In the genomic region with DNA sequence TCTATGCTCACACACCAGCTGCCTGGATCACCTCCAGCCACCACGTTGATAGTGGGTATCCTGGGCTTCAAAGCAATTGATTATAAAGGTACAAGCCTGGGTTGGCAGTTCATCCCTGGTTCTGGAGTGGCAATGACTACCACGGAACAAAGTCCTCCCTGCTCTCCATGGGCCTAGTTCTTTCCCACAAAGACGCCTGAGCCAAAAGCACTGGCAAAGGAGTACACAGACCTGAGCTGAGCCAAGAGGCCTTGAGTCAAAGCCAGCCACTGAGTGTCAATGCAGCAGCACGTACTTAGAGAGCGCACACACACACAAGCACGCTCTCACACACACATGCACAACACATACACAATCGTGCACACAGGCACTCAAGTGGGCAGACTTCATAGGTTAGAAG, we compare ENCODE assay signal across 19 mouse cellular contexts. TPM values are rescaled to one million over a fixed set of nuclear protein-coding genes. Genes with fewer than 3 reads are reported as not detected.
DNase-seq lines count a peak whose midpoint lies in the region; ATAC-seq and TF ChIP-seq lines count a peak whose summit lies in the region.
"Had no signal": no experiment of that assay in that cellular context is flagged by ENCODE, and none has a peak within 500 bp of the region (broad histone marks: within the 10 kb centered on the region; RNA-seq: fewer than 3 reads in every experiment).

No protein-coding gene starts in this region.

- H3K27ac ChIP-seq in liver, adult 2 months (replicated peaks; ENCODE audit: insufficient read depth, low read depth, low read length) = no peak overlapping the region
- no peak overlapping the region for H3K27ac ChIP-seq in liver, embryonic 11.5 days (ENCODE audit: low read depth, low read length)
- no peak overlapping the region for H3K27ac ChIP-seq in stomach, postnatal 0 days (replicated peaks)
- H3K27ac ChIP-seq: hindbrain, embryonic 14.5 days; liver, embryonic 13.5 days; stomach, embryonic 15.5 days had no signal

- TF ChIP-seq EP300 in stomach, postnatal 0 days (optimal IDR thresholded peaks at IDR 0.05) = no peak

- H3K9ac ChIP-seq in liver, adult 2 months (ENCODE audit: low read depth, low read length) = no peak overlapping the region
- H3K9ac ChIP-seq in liver, embryonic 11.5 days (ENCODE audit: low read depth, low read length) = no peak overlapping the region
- no peak overlapping the region for H3K9ac ChIP-seq in stomach, postnatal 0 days (ENCODE audit: low read length)
- H3K9ac ChIP-seq: hindbrain, embryonic 14.5 days; liver, embryonic 13.5 days; lung, embryonic 14.5 days; stomach, embryonic 15.5 days had no signal

- H3K4me1 ChIP-seq in liver, adult 2 months (ENCODE audit: control insufficient read depth, insufficient read depth, low read length) = peaks cover 29% of the 10 kb centered on the region
- no peaks in the 10 kb centered on the region for H3K4me1 ChIP-seq in liver, embryonic 11.5 days (replicated peaks; ENCODE audit: control insufficient read depth, insufficient read depth, low read length)
- no peaks in the 10 kb centered on the region for H3K4me1 ChIP-seq in stomach, postnatal 0 days (replicated peaks; ENCODE audit: control insufficient read depth, insufficient read depth)
- H3K4me1 ChIP-seq: stomach, embryonic 15.5 days had no signal

- H3K9me3 ChIP-seq in liver, embryonic 11.5 days (ENCODE audit: control insufficient read depth, low read length) = no peaks in the 10 kb centered on the region
- H3K9me3 ChIP-seq in stomach, postnatal 0 days (ENCODE audit: control insufficient read depth, low read length) = no peaks in the 10 kb centered on the region
- H3K9me3 ChIP-seq: liver, embryonic 13.5 days; stomach, embryonic 15.5 days had no signal

- no peak overlapping the region for H3K4me2 ChIP-seq in liver, embryonic 11.5 days
- H3K4me2 ChIP-seq in stomach, postnatal 0 days (replicated peaks; ENCODE audit: low read depth) = no peak overlapping the region
- H3K4me2 ChIP-seq: hindbrain, embryonic 14.5 days; liver, embryonic 13.5 days; lung, embryonic 14.5 days; stomach, embryonic 15.5 days had no signal

- no peak for ATAC-seq in liver, embryonic 11.5 days (replicated peaks; ENCODE audit: low FRiP score)
- no peak for ATAC-seq in stomach, postnatal 0 days (ENCODE audit: low FRiP score, low TSS enrichment)

- TF ChIP-seq CTCF in liver, adult 2 months (IDR thresholded peaks at IDR 0.05; ENCODE audit: low read depth, low read length) = no peak
- TF ChIP-seq CTCF in stomach, postnatal 0 days (IDR thresholded peaks at IDR 0.05; ENCODE audit: low read depth) = no peak

- TF ChIP-seq POLR2A in liver, adult 2 months (IDR thresholded peaks at IDR 0.05; ENCODE audit: extremely low read depth, insufficient read depth, low read length) = no peak

- 17% methylated on average over 7 of the region's 7 CpGs for WGBS in liver, adult 2 months
- WGBS in liver, embryonic 11.5 days = 74% methylated on average over 7 of the region's 7 CpGs
- WGBS in stomach, postnatal 0 days = 79% methylated on average over 7 of the region's 7 CpGs

- no peaks in the 10 kb centered on the region for H3K79me2 ChIP-seq in liver, adult 2 months (ENCODE audit: control insufficient read depth, insufficient read depth, low read length)

- peak; percentile 72 to 79 for DNase-seq in cerebellum, postnatal 14 days
- no peak for DNase-seq in cerebellum, adult 11 months
- peak; percentile 21 to 39 for DNase-seq in heart, postnatal 36 days
- no peak for DNase-seq in heart, postnatal 25 days (ENCODE audit: low spot score)
- DNase-seq in liver, adult 2 months (ENCODE audit: extremely low read depth, low read depth, low spot score) = peak; percentile 100
- no peak for DNase-seq in liver, embryonic 11.5 days (ENCODE audit: low spot score)
- no peak for DNase-seq in stomach, postnatal 0 days (ENCODE audit: low spot score)
- DNase-seq: embryo, embryonic 11 days; gastrocnemius, postnatal 25 days; liver, embryonic 13.5 days; lung, embryonic 14.5 days; lung, postnatal 36 days had no signal

- no peaks in the 10 kb centered on the region for H3K36me3 ChIP-seq in liver, adult 2 months (ENCODE audit: control insufficient read depth, insufficient read depth, low read length)
- H3K36me3 ChIP-seq in liver, embryonic 11.5 days (ENCODE audit: control insufficient read depth, insufficient read depth, low read length) = no peaks in the 10 kb centered on the region
- no peaks in the 10 kb centered on the region for H3K36me3 ChIP-seq in stomach, postnatal 0 days (ENCODE audit: control insufficient read depth, insufficient read depth, low read length)
- H3K36me3 ChIP-seq: liver, embryonic 13.5 days; stomach, embryonic 15.5 days had no signal

- intact Hi-C loops in heart, postnatal 36 days (cut with DNase I) = no loop called here
- intact Hi-C loops in heart, postnatal 25 days (cut with DNase I) = no loop called here

- H3K27me3 ChIP-seq in liver, adult 2 months (ENCODE audit: control insufficient read depth, insufficient read depth, low read length) = no peaks in the 10 kb centered on the region
- no peaks in the 10 kb centered on the region for H3K27me3 ChIP-seq in liver, embryonic 11.5 days (replicated peaks; ENCODE audit: control insufficient read depth, insufficient read depth, low read length)
- H3K27me3 ChIP-seq in stomach, postnatal 0 days (ENCODE audit: control insufficient read depth, insufficient read depth, low read length) = no peaks in the 10 kb centered on the region
- H3K27me3 ChIP-seq: liver, embryonic 13.5 days; stomach, embryonic 15.5 days had no signal

- no peak overlapping the region for H3K4me3 ChIP-seq in liver, adult 2 months (ENCODE audit: insufficient read depth, low read depth, low read length)
- H3K4me3 ChIP-seq in liver, embryonic 11.5 days (ENCODE audit: low read depth, low read length) = no peak overlapping the region
- no peak overlapping the region for H3K4me3 ChIP-seq in stomach, postnatal 0 days (ENCODE audit: low read depth, low read length)
- H3K4me3 ChIP-seq: liver, embryonic 13.5 days; stomach, embryonic 15.5 days had no signal

RNA-seq across cellular contexts. Expression of gene Dio3, which starts 54.6 kb away (rescaled TPM):
- total RNA-seq in heart, postnatal 36 days (2021) = not detected
- total RNA-seq in heart, postnatal 25 days (2021) = not detected
- 0.09 and 0.40 TPM in 2 replicates for total RNA-seq in liver, adult 2 months (2014; rRNA removed)
- polyA plus RNA-seq in liver, adult 2 months (2012; rRNA removed) = 0.13 and 0.22 TPM in 2 replicates
- not detected in 2 replicates for polyA plus RNA-seq in liver, embryonic 11.5 days (2014; fragmentation: Nextera tagmentation; extraction: Ambion mirVana)
- 0.73 and 0.91 TPM in 2 replicates for polyA plus RNA-seq in stomach, postnatal 0 days (2015; fragmentation: Nextera tagmentation; extraction: Ambion mirVana)
- total RNA-seq: CH12.LX; MEL; neutrophil, adult 5-6 weeks had no signal
- polyA plus RNA-seq: heart, postnatal 0 days; thymus, postnatal 0 days had no signal

Comparison
In these comparisons a context has a peak if more than half of its experiments do, and no peak if none do; other contexts are left out.
1. DNase-seq: peak in cerebellum, postnatal 14 days (2 of 2), heart, postnatal 36 days (2 of 2) and liver, adult 2 months (single experiment); none in cerebellum, adult 11 months (single experiment), heart, postnatal 25 days (single experiment), liver, embryonic 11.5 days (single experiment) and stomach, postnatal 0 days (single experiment).